Mouse (Mus musculus) c-Kit-negative CD71-positive TER-119-positive erythroid progenitor cells, embryonic 14.5 days (primary cell): ENCODE measurements at regions not wholly inside any gene's neighbourhood (a gene's known extent, or its start where the extent isn't known, plus 50 kb on each side); places are given as distances from the start of the nearest gene placed in this dataset.

ENCODE experiments used
- DNase-seq: peaks from one replicate; pipeline ENCODE4 v3.0.0-alpha.2; 2013; ENCODE audit warnings: low read depth, low spot score

DNA sequence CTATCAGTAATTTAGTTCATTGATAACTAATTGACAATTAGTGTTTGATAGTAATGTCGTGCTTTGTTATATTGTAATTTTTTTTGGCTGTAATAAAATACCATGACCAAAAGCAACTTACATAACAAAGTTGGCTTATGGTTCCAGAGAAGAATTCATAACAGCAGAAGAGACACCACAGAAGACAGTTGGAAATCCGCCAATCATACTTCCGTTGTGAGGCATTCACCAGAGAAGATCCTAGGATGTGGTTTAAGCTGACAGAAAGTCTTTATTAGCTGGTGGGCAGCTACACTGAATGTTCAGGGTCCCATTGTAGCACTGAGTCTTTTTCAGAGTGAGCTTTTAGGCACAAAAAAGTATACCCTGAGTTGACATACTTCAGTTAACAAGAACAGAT is 109.9 kb downstream of the Sec23a start:
- no peak for DNase-seq

DNA sequence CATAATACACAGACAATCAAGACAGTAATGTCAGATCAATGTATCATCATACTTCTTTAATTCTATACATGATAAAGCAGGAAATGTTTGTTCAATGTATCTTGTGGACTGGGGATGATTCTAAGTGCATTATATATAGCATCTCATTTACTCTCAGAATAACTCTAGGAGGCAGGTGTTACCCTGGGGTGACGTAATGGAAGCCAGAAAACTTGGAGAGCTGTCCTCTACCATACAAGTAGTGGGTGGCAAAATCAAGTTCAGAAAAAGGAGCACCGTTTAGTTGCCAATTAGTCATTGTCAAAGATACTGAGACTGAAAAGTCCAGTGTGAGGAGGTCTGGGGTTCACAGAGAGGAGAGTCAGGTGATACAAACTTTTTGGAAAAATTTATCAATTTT is 136.0 kb downstream of the Sec23a start:
- DNase-seq = no peak

GRCm38 (mm10) chr12:58872465-58872864 is 139.4 kb downstream of the Sec23a start:
- no peak for DNase-seq

- DNase-seq = no peak
Measured at GRCm38 (mm10) chr12:58856498-58856897, 155.3 kb downstream of the Sec23a start.

- no peak for DNase-seq
Measured at GRCm38 (mm10) chr12:58851677-58852385, 160.0 kb downstream of the Sec23a start.

- DNase-seq = no peak
Measured at GRCm38 (mm10) chr12:58829656-58830055, 182.2 kb downstream of the Sec23a start.

DNA sequence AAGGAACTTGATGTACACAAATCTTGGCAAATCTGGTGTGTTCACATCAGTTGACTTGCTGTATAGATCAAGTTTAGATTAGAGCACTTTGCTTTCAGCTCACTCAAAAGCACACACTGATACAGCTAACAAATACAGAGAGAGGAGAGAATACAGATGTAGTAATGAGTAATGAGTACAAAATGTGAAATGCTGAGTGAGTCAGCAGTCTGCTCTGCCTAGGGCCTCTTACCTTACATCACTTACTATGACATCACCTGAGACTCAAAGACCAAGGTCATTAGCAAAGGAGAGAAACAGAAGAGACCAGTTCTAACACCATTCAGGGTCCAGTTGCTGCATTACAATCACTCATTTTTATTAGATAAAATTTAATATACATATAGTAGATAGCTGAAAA is 184.0 kb downstream of the Sec23a start:
- DNase-seq = no peak

GRCm38 (mm10) chr12:58825139-58825921 is 186.5 kb downstream of the Sec23a start:
- DNase-seq = no peak

GRCm38 (mm10) chr12:58822971-58823370 is 188.8 kb downstream of the Sec23a start:
- DNase-seq = no peak

DNA sequence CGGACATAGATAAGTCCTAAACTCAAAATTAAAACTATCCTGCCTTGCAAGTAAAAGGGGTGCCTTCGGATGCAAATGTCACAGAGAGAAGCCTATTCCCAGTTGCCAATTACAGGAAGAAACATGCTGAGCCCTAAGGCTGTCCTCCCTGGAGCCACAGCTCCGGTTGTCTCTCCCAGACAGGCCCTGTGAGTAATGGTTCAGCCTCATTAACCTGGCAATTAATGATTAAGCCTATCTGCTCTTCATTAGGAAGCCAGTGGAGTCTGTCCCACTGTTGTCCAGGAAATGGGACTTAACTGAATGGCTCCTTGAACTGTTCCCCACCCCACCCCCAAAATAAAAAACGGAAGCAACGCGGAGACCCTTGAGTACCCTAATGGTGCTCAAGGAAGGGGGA is 207.7 kb downstream of the Sec23a start:
- DNase-seq = no peak

DNA sequence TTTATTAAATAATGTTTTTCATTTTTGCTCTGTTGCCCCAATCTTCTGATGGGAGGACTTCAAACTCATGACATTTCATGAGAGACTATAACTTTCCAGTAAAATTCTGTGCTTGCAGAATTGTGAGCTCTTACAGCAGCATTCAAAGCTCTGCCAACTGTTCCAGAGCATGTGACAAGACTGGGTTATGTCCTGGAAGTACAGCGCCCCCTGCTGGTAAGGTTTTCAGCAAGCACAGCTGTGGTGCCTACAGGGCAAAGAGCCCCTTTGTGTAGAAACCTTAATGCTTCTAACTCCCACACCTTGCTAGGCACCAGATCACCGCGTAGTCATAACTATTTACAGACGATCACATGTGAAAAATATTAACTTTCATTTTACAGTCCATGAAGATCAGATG is 209.4 kb downstream of the Sec23a start:
- peak; percentile 41 for DNase-seq
